Mouse (Mus musculus) retina, embryonic 14.5 days (tissue): ENCODE measurements around the gene Igsf21.

Experiments
- DNase-seq: peaks from one replicate; pipeline ENCODE4 v3.0.0-alpha.2; 2015; ENCODE audit warnings: low spot score

Igsf21 gene

DNA sequence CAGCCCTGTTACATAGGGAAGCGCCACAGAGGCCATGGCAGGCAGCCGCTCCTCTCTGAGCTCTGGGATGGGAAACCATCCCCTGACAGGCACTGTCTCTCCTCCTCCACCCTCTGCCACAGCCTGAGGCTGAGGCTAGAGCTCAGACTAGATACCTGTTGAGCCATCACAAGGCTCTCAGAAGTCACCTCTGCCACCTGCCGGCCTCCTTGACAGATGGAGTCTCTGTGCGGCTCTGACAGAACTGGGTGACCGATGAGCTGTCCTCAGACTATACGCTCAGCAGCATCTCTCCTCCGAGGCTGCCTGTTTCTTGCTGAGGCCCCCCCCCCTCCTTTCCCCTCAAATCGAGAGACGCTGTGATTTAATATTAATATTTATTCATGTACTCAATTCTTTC lies 49.9 kb downstream of the Igsf21 start:
- no peak for DNase-seq

DNA sequence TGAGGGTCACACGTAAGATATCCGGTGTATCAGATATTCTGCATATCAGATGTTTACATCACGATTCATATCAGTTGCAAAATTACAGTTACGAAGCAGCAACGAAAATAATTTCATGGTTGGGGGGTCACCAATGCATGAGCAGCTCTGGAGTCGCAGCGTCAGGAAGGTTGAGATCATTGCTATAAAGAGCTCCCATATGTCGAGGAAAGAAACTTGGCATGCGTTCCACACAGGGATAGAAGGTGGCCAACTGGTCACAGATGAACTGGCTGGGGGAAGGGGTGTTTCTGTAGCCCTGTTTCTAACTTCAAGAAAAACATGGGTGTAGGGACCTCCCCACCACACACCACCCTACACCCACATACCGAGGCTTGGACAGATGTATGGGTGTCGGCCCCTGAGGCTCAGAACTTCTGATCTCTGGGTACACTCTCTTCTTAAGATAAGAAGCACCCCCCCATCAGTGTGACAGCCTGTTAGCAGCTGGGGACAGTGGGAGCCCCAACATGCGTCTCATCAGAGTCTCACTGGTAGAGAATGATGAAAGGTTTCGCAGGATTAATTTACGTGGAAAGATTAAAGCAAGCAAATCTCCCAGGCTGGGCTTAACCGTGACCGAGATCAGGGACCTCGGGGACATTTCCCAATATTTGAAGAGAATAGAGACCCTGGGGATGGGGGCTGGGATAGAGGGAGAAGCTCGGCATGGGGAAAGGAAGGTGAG lies 54.1 kb downstream of the Igsf21 start:
- DNase-seq: no peak

DNA sequence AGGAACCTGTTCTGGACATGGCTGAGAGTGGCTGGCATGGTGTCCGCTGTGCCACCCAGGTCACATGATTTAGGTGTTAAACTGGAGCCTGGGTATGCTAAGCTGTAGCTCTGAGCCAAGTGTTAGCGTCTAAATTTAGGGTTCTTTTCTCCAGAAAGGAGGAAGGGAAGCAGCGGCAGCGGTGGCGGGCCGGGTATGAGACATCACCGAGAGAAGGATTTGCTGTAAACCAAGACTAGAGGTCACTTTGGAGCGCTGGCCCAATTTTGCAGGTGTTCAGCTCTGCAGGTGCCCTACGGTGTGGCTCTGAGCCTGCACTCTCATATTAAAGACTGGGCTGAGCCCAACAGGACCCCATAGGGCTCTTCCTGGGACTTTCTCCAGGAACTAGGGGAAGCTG lies 57.0 kb downstream of the Igsf21 start:
- no peak for DNase-seq

DNA sequence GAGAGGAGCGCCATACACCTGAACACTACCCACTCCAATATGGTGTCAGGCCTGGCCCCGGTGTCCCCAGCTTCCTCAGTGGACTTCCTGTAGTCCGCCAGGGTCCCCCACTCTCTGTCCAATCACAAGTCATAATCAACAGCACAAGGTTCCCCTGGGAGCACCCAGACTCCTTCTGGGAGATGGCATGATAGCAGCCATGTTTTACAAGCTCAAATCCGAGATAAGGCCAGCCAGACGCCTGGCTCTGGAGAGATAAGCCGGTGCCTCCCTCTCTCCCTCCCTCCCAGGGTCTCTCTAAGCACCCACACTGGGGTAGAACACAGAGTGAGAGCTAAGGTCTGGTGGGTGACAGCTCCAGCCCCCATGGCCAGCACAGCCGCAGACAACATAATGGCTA lies 58.0 kb downstream of the Igsf21 start:
- no peak for DNase-seq

DNA sequence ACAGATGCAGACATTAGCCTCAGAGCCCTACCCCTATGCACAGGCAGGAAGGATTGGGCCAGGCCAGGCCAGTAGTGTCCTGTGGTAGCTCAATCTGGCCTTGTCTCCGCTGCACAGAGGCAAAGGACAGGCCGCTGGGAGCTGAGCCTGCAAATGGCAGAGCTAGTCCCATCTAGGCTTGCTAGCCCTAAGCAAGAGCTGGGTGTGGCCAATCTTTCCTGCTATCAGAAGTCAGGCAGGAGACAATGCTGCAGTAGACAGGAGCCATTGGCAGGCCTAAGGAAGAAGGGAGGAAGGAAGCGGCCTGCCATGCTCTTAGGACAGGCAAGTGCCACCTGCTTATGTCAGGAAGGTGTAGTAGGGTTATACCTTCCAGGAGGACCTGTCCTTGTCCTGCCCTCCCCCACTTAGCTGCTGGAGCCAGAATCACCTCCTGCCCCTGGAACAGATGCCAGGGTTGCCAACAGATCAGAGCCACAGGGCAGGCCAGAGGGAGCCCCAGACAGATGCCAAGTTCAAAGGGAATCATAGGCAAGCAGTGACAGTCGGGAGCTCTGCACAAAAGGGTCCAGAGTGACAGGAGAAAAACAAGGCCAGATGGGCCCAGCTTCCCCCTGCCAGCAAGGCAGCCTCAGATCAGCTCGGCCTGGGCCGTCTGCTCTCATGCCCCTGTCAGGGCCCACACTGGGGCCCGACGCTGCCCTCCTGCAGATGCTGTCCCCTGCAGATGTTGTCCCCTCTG lies 59.0 kb downstream of the Igsf21 start:
- peak; percentile 58 for DNase-seq

DNA sequence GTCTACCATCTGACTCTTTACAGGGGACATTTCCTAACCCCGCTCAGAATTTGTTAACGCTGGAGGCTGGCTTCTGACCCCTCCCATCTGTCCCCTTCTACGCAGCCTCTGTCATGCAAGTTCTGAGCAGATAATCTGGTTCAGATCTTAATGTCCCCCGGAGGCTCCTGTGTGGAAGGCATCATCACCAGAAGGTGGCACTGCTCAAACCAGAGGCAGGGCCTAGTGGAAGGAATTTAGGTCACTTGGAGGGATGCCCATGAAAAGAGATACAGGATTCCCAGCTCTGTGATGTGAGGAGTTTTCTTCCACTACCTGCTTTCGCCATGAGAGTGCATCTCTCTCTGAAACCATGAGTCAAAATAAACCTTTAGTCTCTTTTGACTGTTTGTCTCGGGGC lies 67.0 kb downstream of the Igsf21 start:
- DNase-seq: peak; percentile 53

DNA sequence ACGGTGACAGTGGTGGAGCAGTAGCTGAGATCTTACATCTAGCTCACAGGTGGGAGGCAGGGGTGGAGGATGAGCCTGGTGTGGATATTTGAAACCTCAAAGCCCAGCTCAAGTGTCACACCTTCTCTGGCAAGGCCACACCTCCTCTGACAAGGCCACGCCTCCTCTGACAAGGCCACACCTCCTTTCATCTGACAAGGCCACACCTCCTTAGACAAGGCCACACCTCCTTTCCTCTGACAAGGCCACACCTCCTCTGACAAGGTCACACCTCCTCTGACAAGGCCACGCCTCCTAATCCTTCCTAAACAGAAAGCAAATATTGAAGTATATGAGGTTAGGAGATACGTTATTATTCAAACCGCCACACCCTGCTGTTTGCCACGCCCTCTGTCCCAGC lies 69.5 kb downstream of the Igsf21 start:
- no peak for DNase-seq

DNA sequence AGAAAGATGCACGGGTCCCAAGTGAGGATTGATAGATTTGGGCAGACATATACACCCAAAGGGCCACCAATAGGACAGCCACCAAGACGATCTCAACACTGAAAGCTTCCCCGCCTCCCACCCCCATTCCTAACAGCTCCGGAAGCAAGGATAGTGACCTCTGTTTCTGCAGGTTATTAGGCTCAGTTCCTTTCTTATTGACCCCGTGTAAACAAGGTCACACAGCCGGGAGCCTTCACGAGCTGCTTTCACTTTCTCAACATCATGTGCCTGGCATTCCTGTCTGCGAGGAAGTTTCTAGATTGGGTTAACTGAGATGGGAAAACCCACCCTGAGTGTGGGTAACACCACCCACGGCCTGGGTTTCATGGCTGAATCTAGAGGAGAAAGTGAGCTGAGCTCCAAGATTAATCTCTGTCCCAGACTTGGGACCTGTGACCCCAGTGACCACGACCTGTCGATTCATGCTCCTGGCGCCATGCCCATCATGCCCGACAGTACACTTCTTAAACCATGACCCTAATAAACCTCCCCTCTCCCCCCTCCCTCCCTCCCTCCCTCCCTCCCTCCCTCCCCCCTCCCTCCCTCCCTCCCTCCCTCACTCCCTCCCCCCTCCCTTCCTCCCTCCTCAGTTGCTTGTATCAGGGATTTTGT lies 72.7 kb downstream of the Igsf21 start:
- DNase-seq: no peak

DNA sequence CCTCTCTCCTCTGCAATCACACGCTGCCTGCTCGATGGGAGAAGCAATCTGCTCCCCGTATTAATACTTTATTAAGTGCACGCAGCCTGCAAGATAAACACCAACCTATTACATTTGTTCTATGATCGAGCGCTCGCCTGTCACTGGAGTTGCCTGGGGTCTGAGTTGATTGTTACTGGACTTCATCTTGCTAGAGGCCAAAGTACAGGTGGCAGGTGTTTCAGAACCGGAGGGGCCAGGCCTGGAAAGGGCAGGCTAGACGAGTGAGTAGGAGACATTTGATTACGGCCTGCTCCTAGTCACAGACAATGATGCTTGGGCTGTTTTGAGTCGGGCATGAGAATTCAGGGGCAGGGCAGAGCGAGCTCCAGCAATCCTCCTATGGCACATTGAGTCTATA lies 73.5 kb downstream of the Igsf21 start:
- no peak for DNase-seq

DNA sequence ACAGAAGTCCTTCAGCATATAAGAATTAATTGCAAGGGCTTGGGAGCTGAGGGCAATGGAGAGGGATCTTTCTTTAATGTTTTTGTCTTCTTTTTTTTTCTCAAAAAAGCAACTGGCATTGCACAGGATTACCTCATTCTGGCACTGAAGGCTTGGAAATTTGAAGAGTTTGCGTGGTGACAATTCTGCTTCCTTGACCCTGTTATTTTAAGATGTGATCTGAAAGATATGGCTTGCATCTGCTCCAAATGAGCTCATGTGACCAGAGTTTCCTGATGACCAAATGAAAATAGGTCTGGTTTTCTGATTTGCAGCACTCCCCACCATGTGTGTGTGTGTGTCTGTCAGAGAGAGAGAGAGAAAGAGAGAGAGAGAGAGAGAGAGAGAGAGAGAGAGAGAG lies 74.7 kb downstream of the Igsf21 start:
- DNase-seq: no peak

DNA sequence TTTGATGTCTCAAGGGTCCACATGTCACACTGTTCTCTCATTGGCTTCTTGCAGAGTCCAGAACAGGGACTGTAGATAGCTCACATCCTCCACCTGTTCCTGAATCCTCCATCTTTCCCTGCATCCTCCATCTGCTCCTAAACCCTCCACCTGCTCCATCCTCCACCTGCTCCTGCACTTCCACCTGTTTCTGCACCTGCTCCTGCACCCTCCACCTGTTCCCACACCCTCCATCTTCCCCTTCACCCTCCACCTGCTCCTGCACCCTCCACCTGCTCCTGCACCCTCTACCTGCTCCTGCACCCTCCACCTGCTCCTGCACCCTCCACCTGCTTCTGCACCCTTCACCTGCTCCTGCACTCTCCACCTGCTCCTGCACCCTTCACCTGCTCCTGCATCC lies 75.4 kb downstream of the Igsf21 start:
- no peak for DNase-seq

DNA sequence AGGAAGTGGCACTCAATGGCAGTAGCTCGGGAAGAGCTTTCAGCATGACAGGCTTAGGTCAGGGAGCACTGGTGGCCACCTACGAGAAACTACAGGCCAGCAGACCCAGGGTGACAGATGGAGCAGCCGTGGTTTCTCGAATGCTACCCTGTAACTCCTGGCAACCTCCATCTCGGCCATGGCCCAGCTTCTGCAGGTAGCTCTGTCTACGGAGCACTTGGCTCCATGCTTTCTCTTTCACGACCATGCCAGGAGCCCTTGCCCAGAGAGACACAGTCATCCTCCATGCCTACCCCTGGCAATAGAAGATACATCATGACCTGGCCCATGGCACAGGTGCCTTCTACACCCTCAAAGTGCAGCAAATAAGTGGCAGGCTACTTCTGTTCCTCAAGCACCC lies 80.7 kb downstream of the Igsf21 start:
- no peak for DNase-seq

DNA sequence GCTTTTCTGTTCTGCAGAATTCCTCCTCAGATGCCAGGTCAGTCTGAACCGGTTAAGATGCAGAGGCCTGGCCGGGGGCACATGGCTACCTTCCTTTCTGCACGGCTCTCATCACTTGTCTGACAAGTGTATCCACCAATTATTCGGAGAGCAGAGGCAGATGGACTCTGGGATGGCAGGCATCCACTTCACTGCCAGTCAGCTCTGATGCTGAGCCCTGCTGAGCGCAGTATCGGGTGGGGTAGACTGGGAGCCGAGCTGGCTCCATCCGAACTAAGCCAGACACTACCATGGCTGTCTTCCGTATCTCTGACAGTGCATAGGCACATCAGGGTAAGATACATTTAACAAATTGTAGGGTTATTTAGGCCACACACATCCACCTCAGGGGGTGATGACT lies 81.9 kb downstream of the Igsf21 start:
- DNase-seq: no peak

DNA sequence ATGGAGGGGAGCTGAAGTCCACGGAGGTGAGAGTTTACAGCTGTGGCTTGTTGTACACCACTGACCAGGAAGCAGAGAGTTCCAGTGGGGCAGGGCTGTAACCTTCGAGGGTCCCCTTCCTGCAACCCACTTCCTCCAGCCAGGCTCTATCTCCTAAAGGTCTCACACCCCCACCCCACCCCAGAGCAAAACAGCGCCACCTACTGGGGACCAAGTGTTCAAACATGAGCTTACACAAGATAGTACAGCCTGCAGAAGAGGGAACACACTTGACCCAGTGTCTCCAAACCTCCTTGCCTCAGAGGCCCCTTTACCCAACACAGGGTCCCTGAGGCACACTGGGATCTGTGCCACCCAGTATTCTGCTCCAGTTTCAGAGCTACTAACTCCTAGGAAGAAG lies 87.0 kb downstream of the Igsf21 start:
- DNase-seq: no peak

DNA sequence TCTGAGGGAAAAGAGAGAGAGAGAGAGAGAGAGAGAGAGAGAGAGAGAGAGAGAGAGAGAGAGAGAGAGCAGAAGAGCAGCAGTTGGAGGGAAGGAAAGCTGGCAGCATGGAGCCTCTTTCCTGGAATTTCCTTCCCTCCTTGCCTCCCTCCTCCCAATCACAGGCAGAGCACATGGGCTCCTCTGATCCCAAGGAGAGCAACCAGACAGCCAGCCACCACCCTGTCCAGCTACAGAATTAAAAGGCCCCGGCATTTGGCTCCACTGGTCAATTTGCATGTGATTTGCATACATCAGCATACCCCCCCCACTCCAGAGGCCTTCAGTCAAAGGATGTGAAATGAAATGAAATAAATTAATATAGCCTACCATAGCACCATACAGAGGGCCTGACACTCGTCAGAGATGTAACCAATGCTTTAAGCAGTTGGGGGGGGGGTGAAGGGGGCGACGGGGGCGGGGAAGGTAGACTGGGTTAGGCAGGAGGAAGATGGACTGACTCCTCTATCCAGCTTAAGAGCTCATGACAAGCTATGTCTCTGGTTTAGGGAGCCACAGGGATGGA lies 91.6 kb downstream of the Igsf21 start:
- DNase-seq: no peak

DNA sequence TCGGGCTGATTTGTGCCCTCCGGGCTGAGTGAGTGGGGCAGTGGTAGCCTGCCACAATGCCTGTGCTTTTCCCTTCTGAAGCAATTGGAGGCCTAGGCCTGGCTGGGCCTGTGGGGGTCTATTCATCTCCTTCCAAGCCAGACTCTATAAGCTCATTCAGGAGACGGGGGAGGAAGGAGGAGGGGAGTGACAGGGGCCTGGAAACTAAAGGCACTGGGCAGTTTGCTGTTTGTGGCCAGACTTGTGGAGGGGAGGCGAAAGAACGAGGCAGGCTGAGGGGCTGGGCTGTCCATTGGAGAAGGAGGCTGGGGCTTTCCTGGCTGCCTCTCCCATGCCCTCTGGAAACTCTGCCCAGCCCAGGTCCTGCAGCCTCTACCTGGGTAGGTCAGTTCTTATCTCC lies 92.1 kb downstream of the Igsf21 start:
- DNase-seq: no peak

DNA sequence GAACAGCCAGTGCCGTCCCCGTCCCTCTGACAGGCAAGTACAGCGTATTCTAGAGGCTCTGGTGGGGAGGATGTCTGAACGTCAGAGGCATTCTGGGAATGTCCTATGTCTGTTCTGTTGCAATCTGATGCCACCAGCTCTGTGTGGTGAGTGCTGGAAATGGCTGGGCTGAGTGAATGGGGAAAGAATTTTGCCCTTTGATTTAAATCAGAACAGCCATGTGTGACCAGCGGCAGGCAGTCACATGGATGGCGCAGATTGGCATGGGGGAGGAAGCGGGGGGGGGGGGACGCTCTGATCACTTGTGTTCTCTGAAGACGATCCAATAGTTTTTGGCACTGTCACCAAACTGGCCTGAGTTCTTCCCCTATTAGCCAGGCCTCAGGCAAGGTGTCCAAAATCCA lies 92.9 kb downstream of the Igsf21 start:
- DNase-seq: no peak

DNA sequence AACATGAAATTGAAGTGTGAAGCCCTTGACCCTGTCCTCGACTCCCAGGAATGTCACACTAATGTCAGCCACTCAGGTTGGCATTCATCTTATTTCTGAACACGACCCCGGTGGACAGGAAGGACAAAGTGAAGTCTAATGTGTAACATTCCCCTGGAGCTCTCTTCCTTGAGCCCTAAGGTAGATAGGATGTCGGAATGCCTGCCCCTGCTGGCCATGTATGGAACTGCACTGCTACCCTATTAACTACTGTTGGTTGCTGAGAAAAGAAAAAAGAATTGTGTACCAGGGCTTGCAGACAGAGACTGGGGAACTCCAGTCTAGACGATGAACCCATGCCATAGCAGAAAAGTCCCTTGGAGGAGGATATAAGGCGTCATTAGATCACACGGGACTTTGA lies 93.5 kb downstream of the Igsf21 start:
- DNase-seq: peak; percentile 81

DNA sequence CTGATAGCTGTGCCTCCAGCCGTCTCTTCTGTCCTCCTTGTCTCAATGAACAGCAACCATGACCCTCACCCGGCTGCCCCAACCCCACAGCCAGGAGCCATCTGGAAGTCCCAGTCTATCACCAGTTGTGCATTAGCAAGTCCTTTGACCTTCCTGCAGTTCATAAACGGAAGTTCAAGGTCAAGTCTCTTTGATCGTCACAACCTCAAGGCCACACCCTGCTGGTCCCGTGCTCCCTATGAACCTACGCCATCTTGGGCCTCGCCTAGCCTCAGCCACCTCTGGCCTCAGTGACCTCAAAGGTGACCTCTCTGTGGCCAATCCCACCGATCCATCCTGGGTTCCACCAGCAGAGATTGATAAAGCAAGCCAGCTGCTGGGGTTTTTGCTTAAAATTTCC lies 96.9 kb downstream of the Igsf21 start:
- DNase-seq: no peak

DNA sequence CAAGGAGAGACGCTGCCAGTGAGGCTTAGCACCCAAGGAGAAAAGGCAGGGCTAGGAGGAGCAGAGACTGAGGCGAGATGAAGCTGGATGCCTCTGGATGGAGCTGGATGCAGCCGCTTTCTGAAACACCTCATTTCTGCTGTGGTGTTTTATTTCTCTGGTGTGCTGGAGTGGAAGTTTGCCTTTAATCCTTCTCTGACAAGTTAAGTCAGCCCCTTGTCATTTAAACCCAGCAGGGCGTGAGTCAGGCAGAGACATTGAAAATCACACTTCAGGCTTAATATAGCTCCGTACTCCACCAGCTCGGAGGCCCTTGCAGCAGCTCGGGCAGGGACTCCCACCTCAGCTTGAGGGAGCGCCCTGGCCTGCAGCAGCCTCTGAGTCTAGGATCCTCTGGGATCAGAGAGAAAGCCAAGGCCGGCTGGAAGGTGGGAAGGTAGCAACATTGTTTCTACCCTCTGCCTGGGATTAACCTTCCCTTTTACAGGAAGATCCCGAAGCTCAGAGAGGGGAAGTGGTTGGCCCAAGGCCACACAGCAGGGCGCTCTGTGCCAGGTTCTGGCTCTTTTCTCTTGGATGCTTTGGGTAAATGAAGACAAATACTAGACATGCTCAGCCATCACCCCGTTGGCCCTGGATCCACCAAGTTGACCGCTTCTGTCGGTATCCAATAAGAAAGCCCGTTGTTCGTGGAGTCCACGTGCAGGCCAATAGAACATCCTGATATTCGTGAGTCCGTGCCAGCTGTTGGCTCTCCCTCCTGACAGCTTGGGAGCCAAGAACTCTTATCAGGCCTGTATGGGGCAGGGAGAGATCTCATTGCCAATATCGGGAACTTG lies 98.5 kb downstream of the Igsf21 start:
- no peak for DNase-seq

DNA sequence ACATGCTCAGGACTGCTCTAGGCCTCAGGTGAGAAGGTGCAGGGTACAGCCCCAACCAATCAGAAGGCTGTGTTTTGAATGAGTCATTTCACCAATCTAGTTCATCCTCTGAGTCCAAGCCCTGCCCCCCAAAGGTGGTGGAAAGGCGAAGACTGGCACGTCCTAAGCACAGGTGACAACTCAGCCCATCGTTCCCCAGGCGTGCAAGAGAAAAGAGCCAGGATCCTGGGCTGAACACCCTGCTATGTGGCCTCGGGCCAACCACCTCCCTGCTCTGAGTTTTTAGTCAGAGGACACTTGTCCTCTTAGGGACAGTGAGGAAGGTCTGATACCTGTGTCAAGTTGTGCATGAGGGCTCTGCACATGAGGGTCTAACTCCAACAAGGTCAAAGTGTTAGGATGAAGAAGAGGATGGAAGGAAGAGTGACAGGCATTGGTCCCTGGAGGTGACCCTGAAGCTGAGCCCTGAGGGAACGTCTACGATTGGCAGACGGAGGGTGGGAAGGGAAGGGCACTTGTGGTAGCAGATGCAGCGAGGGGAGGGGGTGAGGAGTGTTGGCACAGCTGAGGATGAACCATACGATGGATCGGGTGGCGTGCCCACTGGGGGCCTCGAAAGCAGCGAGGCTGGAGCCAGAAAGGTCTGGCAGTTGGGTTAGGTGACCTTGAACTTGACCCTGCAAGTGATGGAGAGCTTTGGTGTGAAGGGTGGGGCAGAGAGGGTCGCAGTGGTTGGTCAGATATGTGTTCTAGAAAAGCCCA lies 99.3 kb downstream of the Igsf21 start:
- no peak for DNase-seq
